Mouse (Mus musculus): Measurements from ENCODE around the gene Gas8.
A peak's percentile ranks its signal among the peaks of the same experiment; 100 is the strongest.

GRCm38 (mm10) chr8:123477737-123478258, 40.8 kb upstream of the Gas8 start, which contains the start of gene Afg3l1:
- TF ChIP-seq POLR2A (IDR thresholded peaks at IDR 0.05; ENCODE audit: insufficient read length, low read depth) (peak; percentile 82), CEBPB (IDR thresholded peaks at IDR 0.05; ENCODE audit: insufficient read depth, poor library complexity, severe bottlenecking) (no peak), E2F4 (IDR thresholded peaks at IDR 0.05; ENCODE audit: insufficient read depth) (no peak), USF1 (IDR thresholded peaks at IDR 0.05; ENCODE audit: low read depth) (no peak), TCF12 (IDR thresholded peaks at IDR 0.05; ENCODE audit: insufficient read depth, poor library complexity, severe bottlenecking) (no peak), MYOG (IDR thresholded peaks at IDR 0.05; ENCODE audit: control insufficient read depth in 1 of 3, insufficient read depth in 1 of 3, insufficient read length in 2 of 3, low read depth in 2 of 3) (peak in 2 of 3 experiments; percentile 4 to 30), MYOD1 (IDR thresholded peaks at IDR 0.05; ENCODE audit: control insufficient read depth in 1 of 3, insufficient read length in 2 of 3, low read depth in 2 of 3) (peak in 1 of 3 experiments; percentile 15)

Data from myocyte (in vitro differentiated cells).